Mouse (Mus musculus) lung, postnatal 14 days (tissue): Measurements from ENCODE around the gene Shisa9.
"Not testable (repeated sequence)": the region's sequence is repeated elsewhere in the genome, so short reads cannot be mapped to it uniquely, and the experiment has no call there.

Experiments
- DNase-seq: peaks from one replicate; pipeline ENCODE4 v3.0.0; 2021

Shisa9 gene

GRCm38 (mm10) chr16:11983616-11984270 is at the start of gene Shisa9:
TSS of gene Shisa9 (plus strand) at chr16:11984113.
- DNase-seq = peak; percentile 1

GRCm38 (mm10) chr16:11940477-11940876 is 43.4 kb upstream of the Shisa9 start:
- peak; percentile 66 for DNase-seq

DNA sequence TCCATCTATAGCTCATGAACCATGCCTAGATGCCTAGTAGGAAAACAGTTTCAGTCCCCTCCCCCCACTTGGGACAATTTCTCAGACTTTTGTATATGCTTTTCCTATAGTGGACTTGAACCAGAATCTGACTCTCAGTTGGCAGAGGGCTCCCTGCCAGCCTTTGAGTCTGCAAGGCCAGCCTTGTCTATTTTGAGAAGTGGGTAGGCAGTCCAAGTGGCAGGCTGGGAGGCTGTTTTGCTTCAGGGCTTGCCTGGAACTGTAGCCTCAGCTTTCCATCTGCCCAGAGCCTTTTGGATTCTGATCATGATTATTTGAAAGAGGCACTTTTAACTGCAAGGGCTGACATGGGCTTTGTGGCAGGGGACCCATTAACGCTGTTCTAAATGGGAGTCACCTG is 23.2 kb upstream of the Shisa9 start:
- DNase-seq = no peak

DNA sequence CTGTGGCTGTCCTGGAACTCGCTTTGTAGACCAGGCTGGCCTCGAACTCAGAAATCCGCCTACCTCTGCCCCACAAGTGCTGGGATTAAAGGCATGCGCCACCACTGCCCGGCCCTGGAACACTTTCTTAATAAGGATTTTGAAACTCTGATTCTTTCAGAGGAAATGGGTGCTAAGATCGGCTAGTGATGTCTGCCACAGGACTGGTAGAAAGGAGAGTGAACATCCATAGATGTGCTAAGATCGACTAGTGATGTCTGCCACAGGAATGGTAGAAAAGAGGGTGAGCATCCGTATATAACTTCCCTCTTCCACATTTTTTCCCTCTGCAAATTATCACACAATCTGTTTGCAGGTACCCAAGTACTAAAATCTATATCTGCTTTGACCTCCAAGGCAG is 17.9 kb upstream of the Shisa9 start:
- no peak for DNase-seq

GRCm38 (mm10) chr16:11966810-11967209 is 17.1 kb upstream of the Shisa9 start:
- DNase-seq = not testable (repeated sequence)

DNA sequence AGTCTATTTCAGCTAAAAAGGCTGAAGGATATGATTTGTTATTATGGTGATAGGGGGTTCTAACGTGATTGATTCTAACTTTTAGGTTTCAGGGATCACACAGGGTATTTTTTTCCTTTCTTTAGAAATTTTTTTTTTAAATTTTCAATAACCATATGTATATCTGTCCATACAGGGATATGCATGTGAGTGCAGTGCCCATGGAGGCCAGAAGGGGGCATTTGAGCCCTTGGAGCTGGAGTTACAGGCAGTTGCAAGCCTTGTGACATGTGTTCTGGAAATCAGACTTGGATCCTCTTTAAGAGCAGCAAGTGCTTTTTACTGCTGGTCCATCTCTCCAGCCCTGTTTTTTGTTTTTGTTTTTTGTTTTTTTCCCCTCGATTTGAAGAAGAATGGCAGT is 16.3 kb upstream of the Shisa9 start:
- DNase-seq = no peak

DNA sequence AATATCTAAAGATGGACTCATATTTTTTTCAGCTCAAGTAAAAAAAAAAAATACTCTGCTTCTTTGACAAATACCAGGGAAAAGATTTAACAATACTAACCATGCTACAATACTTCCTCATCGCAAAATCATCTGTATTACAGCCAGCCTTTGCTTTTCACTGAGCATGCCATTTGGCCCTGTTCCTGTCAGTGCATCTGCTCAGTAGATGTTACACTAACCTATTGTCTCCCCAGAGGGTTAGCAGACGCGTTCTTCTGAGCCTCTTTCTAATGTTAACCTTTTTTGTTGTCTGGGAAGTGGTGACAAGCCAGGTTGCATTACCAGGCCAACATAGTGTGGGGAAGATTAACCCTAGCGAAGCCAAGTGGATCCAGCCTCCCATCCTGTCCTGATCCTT is 10.2 kb upstream of the Shisa9 start:
- DNase-seq = no peak

GRCm38 (mm10) chr16:11976737-11977136 is 7.2 kb upstream of the Shisa9 start:
- no peak for DNase-seq

DNA sequence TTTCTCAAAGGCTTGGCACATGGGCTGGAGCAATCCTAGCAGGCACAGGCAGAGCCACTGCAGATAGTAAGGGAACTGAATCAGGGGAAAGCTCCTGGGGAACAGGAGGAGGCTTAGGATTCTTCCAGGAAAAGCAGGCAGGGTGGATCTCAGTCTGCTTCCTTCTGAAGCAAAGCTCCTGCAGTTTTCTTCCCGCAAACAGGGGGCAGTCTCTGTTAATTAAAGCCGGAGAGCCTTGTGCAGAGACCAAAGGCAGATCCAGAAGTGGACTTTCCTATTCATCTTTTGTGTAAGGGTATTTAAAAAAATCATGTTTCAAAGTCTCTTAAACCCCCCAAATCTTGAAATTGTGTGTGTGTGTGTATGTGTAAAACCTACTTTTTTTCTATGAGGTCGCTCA is 3.1 kb upstream of the Shisa9 start:
- peak; percentile 51 for DNase-seq

- peak; percentile 1 for DNase-seq
These were observed 752 bp upstream of the Shisa9 start for GRCm38 (mm10) chr16:11983106-11983615.

DNA sequence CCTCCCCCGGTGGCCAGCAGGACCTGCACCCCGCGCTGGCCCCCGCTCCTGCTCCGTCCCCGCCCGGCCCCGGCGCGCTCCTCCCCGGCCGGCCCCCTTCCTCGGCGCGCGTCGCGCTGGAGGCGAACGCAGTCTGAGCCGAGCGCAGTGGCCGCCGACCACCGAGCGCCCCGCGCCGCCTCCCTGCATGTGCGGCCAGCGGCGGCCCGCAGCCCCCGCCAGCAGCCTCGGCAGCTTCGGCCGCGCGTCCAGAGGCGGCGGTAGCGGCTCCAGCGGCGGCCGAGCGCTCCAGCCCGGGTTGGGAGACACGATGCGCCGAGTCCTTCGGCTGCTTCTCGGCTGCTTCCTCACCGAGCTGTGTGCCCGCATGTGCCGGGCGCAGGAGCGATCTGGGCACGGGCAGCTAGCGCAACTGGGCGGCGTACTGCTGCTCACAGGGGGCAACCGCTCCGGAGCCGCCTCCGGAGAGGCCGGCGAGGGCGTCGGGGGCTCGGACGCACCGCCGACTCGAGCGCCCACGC is 418 bp downstream of the Shisa9 start:
- DNase-seq = peak; percentile 1

GRCm38 (mm10) chr16:11987056-11987455 is 3.1 kb downstream of the Shisa9 start:
- DNase-seq = no peak

DNA sequence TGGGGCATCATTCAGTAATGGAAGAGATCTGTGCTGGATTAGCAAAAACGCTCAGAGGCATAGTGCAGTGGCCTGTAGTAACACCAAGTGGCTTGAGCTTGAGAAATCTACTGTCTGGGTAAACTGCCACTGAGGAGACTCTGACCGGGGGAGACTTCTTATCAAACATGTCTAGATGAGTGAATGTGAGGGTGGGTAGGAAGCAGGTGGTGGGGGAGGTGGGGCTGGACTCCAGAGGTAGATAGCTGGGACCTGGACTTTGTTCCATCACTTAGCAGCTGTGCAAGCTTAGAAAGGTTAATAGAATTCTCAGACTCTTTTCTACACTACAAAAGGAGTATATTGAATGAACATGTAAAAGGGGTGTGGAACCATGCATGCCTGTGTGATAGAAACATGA is 21.3 kb downstream of the Shisa9 start:
- DNase-seq = no peak

DNA sequence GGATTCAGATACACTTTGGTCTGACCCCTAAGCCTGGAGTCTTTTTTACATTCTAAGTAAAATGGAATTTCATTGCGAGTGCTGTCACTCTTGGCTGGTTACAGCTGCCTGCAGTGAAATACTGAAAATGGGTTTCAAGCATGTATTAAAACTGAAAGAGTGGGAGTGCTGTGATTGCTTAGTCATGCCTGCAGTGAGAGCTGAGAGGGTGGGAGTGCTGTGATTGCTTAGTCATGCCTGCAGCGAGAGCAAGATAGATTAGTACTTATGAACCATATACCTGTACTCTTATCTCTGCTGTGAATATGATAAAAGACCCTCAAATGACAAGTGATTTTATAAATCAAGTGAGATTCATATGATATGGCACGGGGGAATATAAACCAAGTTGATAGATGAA is 26.2 kb downstream of the Shisa9 start:
- no peak for DNase-seq

- peak; percentile 7 for DNase-seq
These were observed 28.8 kb downstream of the Shisa9 start for GRCm38 (mm10) chr16:12012747-12013146.

DNA sequence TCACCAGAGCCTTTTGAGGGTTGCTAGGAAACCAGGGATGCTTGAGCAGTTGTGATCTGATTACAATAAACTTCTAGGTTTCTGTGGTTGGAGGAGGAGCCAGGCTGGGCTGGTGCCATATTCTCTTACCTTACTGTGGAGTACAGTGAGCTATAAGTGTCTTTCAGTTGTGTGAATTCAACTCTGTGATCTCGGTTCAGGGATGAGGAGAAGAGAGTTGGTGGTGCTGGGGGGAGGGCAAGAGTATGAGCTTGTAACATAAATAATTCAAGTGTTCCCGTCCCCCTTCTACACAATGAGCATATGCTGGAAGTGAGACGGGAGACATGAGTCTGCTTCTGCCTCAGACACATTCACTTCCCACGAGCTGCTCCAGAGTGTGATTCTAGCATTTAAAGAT is 30.6 kb downstream of the Shisa9 start:
- DNase-seq = no peak

DNA sequence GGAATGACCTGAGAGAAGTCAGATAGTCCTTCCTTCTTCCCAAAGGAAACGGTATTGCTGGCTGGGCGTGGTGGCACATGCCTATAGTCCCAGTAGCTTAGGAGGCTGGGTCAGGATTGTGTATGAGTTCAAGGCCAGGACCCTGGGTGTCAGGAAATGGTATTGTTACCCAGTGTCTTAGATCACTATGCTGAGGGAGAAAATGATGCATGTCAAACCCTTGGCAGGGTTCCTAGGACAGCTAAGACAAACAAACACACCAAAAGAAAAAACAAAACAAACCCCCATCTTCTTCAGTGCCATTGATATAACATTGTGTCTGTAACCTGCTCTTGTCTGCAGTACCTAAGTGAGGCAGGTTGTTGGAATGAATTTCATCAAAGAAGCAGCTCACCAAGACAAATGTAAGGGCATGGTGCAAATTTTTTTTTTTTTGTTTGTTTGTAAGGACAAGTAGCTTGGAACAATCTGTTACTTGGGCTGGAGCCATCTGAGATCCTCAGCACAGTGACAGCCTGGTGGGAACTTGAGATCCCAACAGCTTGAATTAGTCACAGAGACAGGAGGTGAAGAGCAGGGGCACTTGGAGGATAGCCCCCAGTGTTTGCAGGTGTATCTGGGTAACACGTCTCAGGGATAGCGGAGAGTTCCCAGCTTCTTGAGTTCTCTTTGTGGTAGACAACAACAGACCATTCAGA is 34.2 kb downstream of the Shisa9 start:
- peak; percentile 15 for DNase-seq

- DNase-seq = no peak
These were observed 36.3 kb downstream of the Shisa9 start for GRCm38 (mm10) chr16:12020103-12020755.

DNA sequence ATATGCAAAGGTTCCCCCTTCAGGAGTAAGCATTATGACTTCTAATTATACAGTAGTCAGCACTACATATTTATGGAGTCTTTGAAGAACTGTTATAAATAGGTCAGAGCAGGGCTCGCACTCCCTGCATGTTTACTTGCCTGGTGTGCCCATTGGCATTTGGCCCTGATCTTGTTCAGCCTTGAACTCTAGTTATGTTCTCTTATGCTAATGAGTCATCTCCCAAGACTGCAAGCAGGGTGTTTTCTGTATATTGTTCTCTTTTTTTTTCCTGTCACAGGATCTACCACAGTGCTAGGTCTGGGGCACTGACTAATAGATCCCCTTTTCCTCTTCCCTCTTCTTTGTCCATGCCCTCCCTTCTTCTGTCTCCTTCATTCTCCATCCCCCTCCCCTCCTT is 48.5 kb downstream of the Shisa9 start:
- no peak for DNase-seq

DNA sequence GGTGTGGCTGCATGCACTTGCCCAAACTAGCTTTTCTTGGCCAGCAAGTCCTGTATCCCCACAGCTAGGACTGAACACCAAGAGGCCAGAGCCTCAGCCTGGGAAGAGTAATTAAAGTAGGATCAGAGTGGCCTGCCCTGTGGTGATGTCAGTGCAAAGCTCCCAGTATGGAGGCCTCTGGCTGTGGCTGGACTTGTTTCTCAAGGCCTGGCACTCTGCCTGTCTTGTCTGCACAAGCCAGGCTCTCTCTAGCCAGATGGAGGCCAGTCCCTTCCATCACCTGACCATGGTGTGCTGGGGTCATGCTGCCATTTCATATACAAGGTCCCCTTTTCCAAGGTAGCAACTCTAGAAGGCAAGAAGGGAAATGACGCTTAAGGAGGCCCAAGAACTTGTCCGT is 51.0 kb downstream of the Shisa9 start:
- DNase-seq = no peak

DNA sequence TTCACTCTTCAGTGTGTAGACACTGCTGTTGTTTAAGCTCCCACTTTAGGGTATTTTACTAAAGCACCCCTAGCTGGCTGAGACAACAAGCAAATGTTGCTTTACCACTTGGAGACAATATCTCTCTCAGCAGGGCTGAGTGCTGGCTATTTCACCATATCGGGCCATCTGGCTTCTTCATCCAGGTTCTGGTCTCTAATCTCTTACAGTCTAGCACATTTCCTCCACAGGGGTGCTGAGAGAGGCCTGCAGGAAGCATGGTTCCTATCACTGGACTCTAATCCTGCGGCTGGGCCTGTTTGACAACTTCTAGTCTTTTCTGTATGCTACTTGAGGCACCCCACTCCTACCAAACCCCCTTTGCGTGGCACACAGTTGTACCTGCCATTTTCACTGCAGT is 51.7 kb downstream of the Shisa9 start:
- no peak for DNase-seq

GRCm38 (mm10) chr16:12040935-12041334 is 57.0 kb downstream of the Shisa9 start:
- DNase-seq = peak; percentile 30

GRCm38 (mm10) chr16:12052051-12052450 is 68.1 kb downstream of the Shisa9 start:
- DNase-seq = no peak

DNA sequence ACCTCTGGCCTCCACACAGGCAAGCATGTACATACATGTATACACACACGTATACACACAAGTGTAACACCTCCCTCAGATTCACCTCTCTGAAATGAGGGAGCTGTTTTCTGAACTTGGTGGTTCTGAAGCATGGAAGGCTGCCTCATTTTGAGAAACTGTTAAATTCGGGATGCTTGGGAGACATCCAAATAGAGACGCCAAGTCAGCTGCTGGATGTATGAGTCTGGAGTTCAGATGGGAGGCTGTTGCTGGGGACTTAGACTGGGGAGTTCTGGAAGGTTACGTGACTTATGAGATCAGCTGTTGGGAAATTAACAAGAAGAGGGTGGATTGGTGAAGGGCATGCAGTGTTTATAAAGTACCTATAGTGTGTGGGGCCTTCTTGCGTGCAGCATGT is 88.7 kb downstream of the Shisa9 start:
- no peak for DNase-seq
